Mouse (Mus musculus): ENCODE measurements around the gene Arhgap35. TPM values are rescaled to one million over a fixed set of nuclear protein-coding genes. Genes with fewer than 3 reads are reported as not detected.
A peak's percentile ranks its signal among the peaks of the same experiment; 100 is the strongest.

Arhgap35 gene
- polyA plus RNA-seq, 1 experiment from 2014 or later = 35.1 TPM

GRCm38 (mm10) chr7:16591292-16591691 lies 23.5 kb downstream of the Arhgap35 start:
- Histone ChIP-seq H3K4me3 (no peak overlapping the region), H3K9me3 (replicated peaks) (no peaks in the 10 kb centered on the region), H3K4me1 (no peaks in the 10 kb centered on the region), H3K36me3 (peaks cover 49% of the 10 kb centered on the region), H3K27me3 (ENCODE audit: low read depth, poor library complexity, severe bottlenecking) (no peaks in the 10 kb centered on the region), H3K27ac (no peak overlapping the region)
- 86% methylated on average over 1 of the region's 1 CpGs for WGBS
- DNase-seq (ENCODE audit: low spot score) = no peak

- no peaks in the 10 kb centered on the region for H3K27me3 ChIP-seq (ENCODE audit: low read depth, poor library complexity, severe bottlenecking)
- H3K27ac ChIP-seq = no peak overlapping the region
- no peaks in the 10 kb centered on the region for H3K9me3 ChIP-seq (replicated peaks)
- H3K4me1 ChIP-seq = peaks cover 6% of the 10 kb centered on the region
- WGBS = 94% methylated on average over 3 of the region's 3 CpGs
- peaks cover 30% of the 10 kb centered on the region for H3K36me3 ChIP-seq
- no peak for DNase-seq (ENCODE audit: low spot score)
- H3K4me3 ChIP-seq = no peak overlapping the region
These were observed 27.1 kb downstream of the Arhgap35 start for GRCm38 (mm10) chr7:16587649-16588048.

GRCm38 (mm10) chr7:16584384-16584783 lies 30.4 kb downstream of the Arhgap35 start:
- peaks cover 30% of the 10 kb centered on the region for H3K4me1 ChIP-seq
- no peaks in the 10 kb centered on the region for H3K27me3 ChIP-seq (ENCODE audit: low read depth, poor library complexity, severe bottlenecking)
- H3K9me3 ChIP-seq (replicated peaks) = no peaks in the 10 kb centered on the region
- peaks cover 23% of the 10 kb centered on the region; the same call in 1 of the 2 replicates for H3K36me3 ChIP-seq
- no peak overlapping the region for H3K27ac ChIP-seq
- H3K4me3 ChIP-seq = no peak overlapping the region
- no peak for DNase-seq (ENCODE audit: low spot score)

DNA sequence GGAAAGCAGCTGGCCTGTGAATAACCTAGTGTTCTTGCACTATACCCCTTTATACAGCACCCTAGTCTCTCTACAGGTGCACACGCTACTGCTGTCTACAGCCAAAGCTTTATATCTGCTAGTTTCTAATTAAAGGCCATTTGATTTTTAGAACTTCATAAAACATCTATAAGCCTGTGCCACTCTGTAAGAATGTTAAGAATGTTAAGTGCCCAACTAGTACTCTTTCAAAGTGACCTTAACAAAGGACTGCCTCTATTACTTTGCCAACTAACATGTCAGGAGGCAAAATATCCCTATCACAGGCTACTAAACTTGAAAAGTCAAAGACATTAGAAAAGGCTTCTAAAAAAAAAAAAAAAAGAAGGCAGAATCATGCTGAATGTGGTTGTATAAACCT lies 31.0 kb downstream of the Arhgap35 start:
- Histone ChIP-seq H3K36me3 (peaks cover 19% of the 10 kb centered on the region; the same call in 1 of the 2 replicates), H3K27me3 (ENCODE audit: low read depth, poor library complexity, severe bottlenecking) (no peaks in the 10 kb centered on the region), H3K9me3 (replicated peaks) (no peaks in the 10 kb centered on the region), H3K27ac (no peak overlapping the region), H3K4me3 (no peak overlapping the region), H3K4me1 (peaks cover 30% of the 10 kb centered on the region)
- DNase-seq (ENCODE audit: low spot score) = no peak
- WGBS = 88% methylated on average over 1 of the region's 1 CpGs

DNA sequence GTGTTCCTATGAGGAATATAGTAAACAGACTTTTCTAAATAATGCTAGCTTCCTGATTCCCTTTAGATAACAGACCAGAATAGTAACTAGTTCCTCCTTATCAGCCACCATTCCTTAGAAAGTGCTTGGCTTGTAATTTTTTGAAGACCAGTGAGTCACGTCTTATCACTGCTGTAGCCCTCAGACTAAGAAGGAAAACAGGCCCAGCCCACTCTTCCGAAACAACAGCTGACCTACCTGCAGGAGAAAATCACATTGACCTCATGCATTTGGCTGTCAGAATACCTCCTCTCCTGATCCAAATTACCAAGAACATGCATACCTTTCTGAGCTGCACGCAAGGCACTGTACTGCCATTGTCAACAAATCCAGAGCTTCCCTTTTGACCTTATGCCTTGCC lies 32.5 kb downstream of the Arhgap35 start:
- Histone ChIP-seq H3K27ac (no peak overlapping the region), H3K27me3 (ENCODE audit: low read depth, poor library complexity, severe bottlenecking) (no peaks in the 10 kb centered on the region), H3K9me3 (replicated peaks) (no peaks in the 10 kb centered on the region), H3K4me1 (peaks cover 30% of the 10 kb centered on the region), H3K4me3 (no peak overlapping the region), H3K36me3 (peaks cover 18% of the 10 kb centered on the region)
- WGBS = 84% methylated on average over 3 of the region's 3 CpGs
- no peak for DNase-seq (ENCODE audit: low spot score)

DNA sequence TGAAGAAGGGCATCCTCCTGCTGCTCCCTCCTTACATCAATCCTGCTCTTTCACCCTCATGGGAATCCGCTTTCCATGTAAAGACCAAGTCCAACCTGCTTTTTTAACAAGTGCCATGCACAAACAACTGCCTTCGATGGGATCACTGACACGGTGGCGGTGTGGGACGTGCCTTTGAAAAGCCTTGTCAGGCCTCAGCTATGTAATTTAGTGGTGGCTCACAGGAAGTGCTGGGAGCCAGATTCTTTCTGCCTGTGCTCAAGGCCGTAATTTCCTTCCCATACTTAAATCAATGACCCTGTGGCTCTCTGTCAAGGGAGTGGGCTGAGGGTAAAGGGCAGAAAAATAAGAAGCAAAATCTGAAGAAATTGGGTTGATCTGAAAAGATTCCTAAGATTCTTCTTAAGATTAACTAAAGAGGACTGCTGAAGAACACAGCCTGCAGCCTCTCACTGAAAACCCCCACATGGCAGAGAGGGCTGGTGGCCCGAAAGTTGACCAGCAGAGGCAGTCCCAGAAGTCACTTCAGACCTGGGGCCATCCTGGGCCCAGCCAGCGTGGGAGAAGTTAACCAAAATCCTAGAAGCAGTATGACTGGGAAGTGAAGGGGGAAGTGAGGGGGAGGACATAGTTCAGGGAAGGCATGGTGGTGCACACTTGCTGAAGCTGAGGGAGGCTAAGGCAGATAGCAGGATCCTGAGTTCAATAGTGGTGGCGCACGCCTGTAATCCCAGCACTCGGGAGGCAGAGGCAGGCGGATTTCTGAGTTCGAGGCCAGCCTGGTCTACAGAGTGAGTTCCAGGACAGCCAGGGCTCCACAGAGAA lies 33.3 kb downstream of the Arhgap35 start:
- 55% methylated on average over 13 of the region's 13 CpGs for WGBS

GRCm38 (mm10) chr7:16576719-16577118 lies 38.1 kb downstream of the Arhgap35 start:
- H3K9me3 ChIP-seq (replicated peaks) = no peaks in the 10 kb centered on the region
- H3K4me1 ChIP-seq = peaks cover 23% of the 10 kb centered on the region
- H3K27ac ChIP-seq = no peak overlapping the region
- no peak overlapping the region for H3K4me3 ChIP-seq
- no peak for DNase-seq (ENCODE audit: low spot score)
- H3K36me3 ChIP-seq = peaks cover 16% of the 10 kb centered on the region
- 79% methylated on average over 1 of the region's 1 CpGs for WGBS
- H3K27me3 ChIP-seq (ENCODE audit: low read depth, poor library complexity, severe bottlenecking) = no peaks in the 10 kb centered on the region

More for the DNA sequence above, 33.3 kb downstream of the Arhgap35 start:
- H3K27ac ChIP-seq = 0 out of 2 replicates have a peak overlapping the region, but pooled peaks have one; percentile 46
- H3K27me3 ChIP-seq (ENCODE audit: low read depth, poor library complexity, severe bottlenecking) = no peaks in the 10 kb centered on the region
- H3K4me3 ChIP-seq = no peak overlapping the region
- no peaks in the 10 kb centered on the region for H3K9me3 ChIP-seq (replicated peaks)
- DNase-seq (ENCODE audit: low spot score) = no peak
- H3K36me3 ChIP-seq = peaks cover 20% of the 10 kb centered on the region
- H3K4me1 ChIP-seq = peaks cover 31% of the 10 kb centered on the region

DNA sequence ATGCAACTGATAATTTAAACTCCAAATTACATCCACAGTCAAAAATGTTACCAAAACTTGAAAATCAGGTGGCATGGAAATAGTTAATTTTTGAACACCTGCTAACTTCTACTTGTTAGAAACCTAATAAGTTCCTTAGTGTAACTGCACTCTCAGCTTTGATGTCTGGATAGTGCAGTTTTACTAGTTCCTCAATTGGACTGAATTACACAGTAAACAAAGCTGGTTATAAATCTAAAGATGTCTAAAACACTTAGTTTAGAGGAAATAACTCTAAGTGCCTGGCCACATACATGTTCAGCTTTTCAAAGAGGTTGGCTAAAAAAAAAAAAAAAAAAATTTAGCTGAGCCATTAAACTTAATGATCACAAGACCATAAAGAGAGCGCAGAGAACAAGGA lies 43.6 kb downstream of the Arhgap35 start:
- peaks cover 6% of the 10 kb centered on the region; the same call in 1 of the 2 replicates for H3K36me3 ChIP-seq
- no peak for DNase-seq (ENCODE audit: low spot score)
- no peaks in the 10 kb centered on the region for H3K27me3 ChIP-seq (ENCODE audit: low read depth, poor library complexity, severe bottlenecking)
- H3K4me3 ChIP-seq = no peak overlapping the region
- H3K4me1 ChIP-seq = peaks cover 8% of the 10 kb centered on the region; the same call in 1 of the 2 replicates
- WGBS = 66% methylated on average over 1 of the region's 1 CpGs
- H3K27ac ChIP-seq = no peak overlapping the region
- H3K9me3 ChIP-seq (replicated peaks) = no peaks in the 10 kb centered on the region

- Histone ChIP-seq H3K4me3 (no peak overlapping the region), H3K36me3 (peaks cover 6% of the 10 kb centered on the region; the same call in 1 of the 2 replicates), H3K4me1 (peaks cover 8% of the 10 kb centered on the region; the same call in 1 of the 2 replicates), H3K27me3 (ENCODE audit: low read depth, poor library complexity, severe bottlenecking) (no peaks in the 10 kb centered on the region), H3K27ac (no peak overlapping the region), H3K9me3 (replicated peaks) (no peaks in the 10 kb centered on the region)
- DNase-seq (ENCODE audit: low spot score) = no peak
- WGBS = 94% methylated on average over 1 of the region's 1 CpGs
These were observed 44.1 kb downstream of the Arhgap35 start for GRCm38 (mm10) chr7:16570737-16571136.

DNA sequence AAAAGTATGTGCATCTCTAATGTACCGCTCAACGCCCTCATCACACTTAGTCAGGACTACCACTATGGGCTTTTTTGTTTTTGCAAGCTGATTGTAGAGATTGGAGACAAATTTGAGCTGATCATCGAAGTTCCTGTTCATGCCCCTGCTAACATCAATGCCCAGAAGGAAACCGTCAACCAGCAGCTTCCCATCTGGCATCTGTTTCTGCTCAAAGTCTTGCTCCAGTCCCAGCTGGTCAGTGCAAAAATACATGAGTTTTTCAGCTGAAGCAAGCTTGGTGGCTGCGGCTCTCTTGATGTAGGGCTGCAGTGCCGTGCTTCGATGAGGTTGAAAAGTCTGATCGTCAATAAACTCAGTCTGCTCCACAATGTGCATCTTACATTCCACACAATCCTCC lies 50.3 kb downstream of the Arhgap35 start:
- WGBS = 94% methylated on average over 8 of the region's 8 CpGs
- H3K27me3 ChIP-seq (ENCODE audit: low read depth, poor library complexity, severe bottlenecking) = no peaks in the 10 kb centered on the region
- no peaks in the 10 kb centered on the region for H3K4me1 ChIP-seq
- H3K27ac ChIP-seq = no peak overlapping the region
- H3K4me3 ChIP-seq = no peak overlapping the region
- DNase-seq (ENCODE audit: low spot score) = no peak
- H3K36me3 ChIP-seq = peaks cover 60% of the 10 kb centered on the region
- no peaks in the 10 kb centered on the region for H3K9me3 ChIP-seq (replicated peaks)

- no peaks in the 10 kb centered on the region for H3K27me3 ChIP-seq (ENCODE audit: low read depth, poor library complexity, severe bottlenecking)
- peaks cover 73% of the 10 kb centered on the region for H3K36me3 ChIP-seq
- no peaks in the 10 kb centered on the region for H3K9me3 ChIP-seq (replicated peaks)
- peaks cover 13% of the 10 kb centered on the region; the same call in 1 of the 2 replicates for H3K4me1 ChIP-seq
- no peak for DNase-seq (ENCODE audit: low spot score)
- 86% methylated on average over 9 of the region's 9 CpGs for WGBS
- H3K4me3 ChIP-seq = no peak overlapping the region
- no peak overlapping the region for H3K27ac ChIP-seq
These were observed 56.8 kb downstream of the Arhgap35 start for GRCm38 (mm10) chr7:16557783-16558538.

- H3K27ac ChIP-seq = no peak overlapping the region
- DNase-seq (ENCODE audit: low spot score) = no peak
- H3K27me3 ChIP-seq (ENCODE audit: low read depth, poor library complexity, severe bottlenecking) = no peaks in the 10 kb centered on the region
- no peak overlapping the region for H3K4me3 ChIP-seq
- 62% methylated on average over 4 of the region's 4 CpGs for WGBS
- H3K9me3 ChIP-seq (replicated peaks) = no peaks in the 10 kb centered on the region
- peaks cover 68% of the 10 kb centered on the region for H3K36me3 ChIP-seq
- H3K4me1 ChIP-seq = peaks cover 13% of the 10 kb centered on the region; the same call in 1 of the 2 replicates
These were observed 57.5 kb downstream of the Arhgap35 start for GRCm38 (mm10) chr7:16557251-16557650.

GRCm38 (mm10) chr7:16554215-16554614 lies 60.6 kb downstream of the Arhgap35 start:
- Histone ChIP-seq H3K4me3 (no peak overlapping the region), H3K27me3 (ENCODE audit: low read depth, poor library complexity, severe bottlenecking) (no peaks in the 10 kb centered on the region), H3K36me3 (peaks cover 62% of the 10 kb centered on the region), H3K4me1 (peaks cover 13% of the 10 kb centered on the region; the same call in 1 of the 2 replicates), H3K27ac (no peak overlapping the region), H3K9me3 (replicated peaks) (no peaks in the 10 kb centered on the region)
- WGBS = 92% methylated on average over 3 of the region's 3 CpGs
- DNase-seq (ENCODE audit: low spot score) = no peak
